In the genomic region with DNA sequence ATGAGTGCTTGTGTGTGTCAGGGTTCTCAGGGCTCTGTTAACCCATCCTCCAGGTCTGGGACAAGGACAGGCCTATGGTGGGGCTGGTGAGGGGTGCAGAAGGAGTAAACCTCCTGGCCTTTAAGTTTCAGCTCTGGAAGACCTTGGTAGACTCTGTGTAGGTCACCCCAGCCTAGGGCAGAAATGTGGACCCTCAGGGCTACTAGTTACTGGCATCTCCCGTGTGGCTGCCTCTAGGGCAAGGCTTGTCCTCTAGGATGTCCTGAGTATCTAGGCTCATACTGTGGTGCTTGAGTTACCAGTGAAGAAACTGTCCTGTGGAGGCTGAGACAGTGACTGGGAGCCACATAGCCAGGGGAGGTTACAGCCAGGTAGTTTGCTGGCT, we compare ENCODE assay signal across 9 mouse cellular contexts. TPM values are rescaled to one million over a fixed set of nuclear protein-coding genes. Genes with fewer than 3 reads are reported as not detected.
DNase-seq lines count a peak whose midpoint lies in the region; ATAC-seq and TF ChIP-seq lines count a peak whose summit lies in the region.
"Had no signal": no experiment of that assay in that cellular context is flagged by ENCODE, and none has a peak within 500 bp of the region (broad histone marks: within the 10 kb centered on the region; RNA-seq: fewer than 3 reads in every experiment).

No protein-coding gene starts in this region.

- no peak for ATAC-seq in heart, embryonic 13.5 days (ENCODE audit: extremely low read depth, insufficient number of reproducible peaks, low FRiP score, low TSS enrichment)
- no peak for ATAC-seq in lung, embryonic 16.5 days (ENCODE audit: low read depth)
- ATAC-seq in neural tube, embryonic 12.5 days (ENCODE audit: low FRiP score, low read depth): no peak

- H3K27ac ChIP-seq in heart, embryonic 13.5 days (replicated peaks): peak overlapping the region; percentile 89
- peak overlapping the region; percentile 81 for H3K27ac ChIP-seq in lung, embryonic 16.5 days (ENCODE audit: low read length)
- H3K27ac ChIP-seq in embryonic fibroblast, embryonic 13.5 days (ENCODE audit: insufficient read depth, low read length): peak overlapping the region; percentile 5; the same call in 1 of the 2 replicates
- H3K27ac ChIP-seq in neural tube, embryonic 12.5 days: no peak overlapping the region

- TF ChIP-seq POLR2A in embryonic fibroblast, embryonic 13.5 days (IDR thresholded peaks at IDR 0.05; ENCODE audit: low read depth, low read length): no peak

- WGBS in heart, embryonic 13.5 days: 44% methylated on average over 1 of the region's 1 CpGs
- 24% methylated on average over 1 of the region's 1 CpGs for WGBS in lung, embryonic 16.5 days
- 65% methylated on average over 1 of the region's 1 CpGs for WGBS in neural tube, embryonic 12.5 days

- H3K36me3 ChIP-seq in heart, embryonic 13.5 days: peaks cover 2% of the 10 kb centered on the region; the same call in 1 of the 2 replicates
- H3K36me3 ChIP-seq in lung, embryonic 16.5 days (ENCODE audit: control insufficient read depth, insufficient read depth, low read length): no peaks in the 10 kb centered on the region
- H3K36me3 ChIP-seq in neural tube, embryonic 12.5 days: 0 out of 2 replicates have a peak, but pooled peaks cover under 1% of the 10 kb centered on the region

- no peaks in the 10 kb centered on the region for H3K9me3 ChIP-seq in heart, embryonic 13.5 days
- H3K9me3 ChIP-seq in lung, embryonic 16.5 days (ENCODE audit: control insufficient read depth, low read length): no peaks in the 10 kb centered on the region
- no peaks in the 10 kb centered on the region for H3K9me3 ChIP-seq in neural tube, embryonic 12.5 days

- peak overlapping the region; percentile 49 for H3K4me2 ChIP-seq in heart, embryonic 13.5 days
- H3K4me2 ChIP-seq in lung, embryonic 16.5 days (ENCODE audit: low read depth, low read length): no peak overlapping the region
- H3K4me2 ChIP-seq in neural tube, embryonic 12.5 days (replicated peaks): peak overlapping the region; percentile 34

- H3K27me3 ChIP-seq in heart, embryonic 13.5 days (replicated peaks): no peaks in the 10 kb centered on the region
- H3K27me3 ChIP-seq in lung, embryonic 16.5 days (ENCODE audit: control insufficient read depth, insufficient read depth, low read depth, low read length): no peaks in the 10 kb centered on the region
- no peaks in the 10 kb centered on the region for H3K27me3 ChIP-seq in neural tube, embryonic 12.5 days (replicated peaks)

- intact Hi-C loops in heart, postnatal 14 days (cut with DNase I): loop anchor here (10.0 kb wide), 1 partner anchor 299 kb away; no protein-coding TSS in a partner anchor

- H3K4me1 ChIP-seq in heart, embryonic 13.5 days: peaks cover 100% of the 10 kb centered on the region
- peaks cover 80% of the 10 kb centered on the region for H3K4me1 ChIP-seq in lung, embryonic 16.5 days (replicated peaks; ENCODE audit: control insufficient read depth, insufficient read depth, low read length)
- peaks cover 61% of the 10 kb centered on the region for H3K4me1 ChIP-seq in embryonic fibroblast, embryonic 13.5 days (ENCODE audit: control insufficient read depth, insufficient read depth, low read length)
- peaks cover 89% of the 10 kb centered on the region for H3K4me1 ChIP-seq in neural tube, embryonic 12.5 days

- peak overlapping the region; percentile 68 for H3K9ac ChIP-seq in heart, embryonic 13.5 days
- H3K9ac ChIP-seq in lung, embryonic 16.5 days (ENCODE audit: low read length): peak overlapping the region; percentile 11; the same call in 1 of the 2 replicates
- H3K9ac ChIP-seq in neural tube, embryonic 12.5 days: no peak overlapping the region

- H3K4me3 ChIP-seq in heart, embryonic 13.5 days: no peak overlapping the region
- H3K4me3 ChIP-seq in lung, embryonic 16.5 days (ENCODE audit: low read length): no peak overlapping the region
- no peak overlapping the region for H3K4me3 ChIP-seq in embryonic fibroblast, embryonic 13.5 days (ENCODE audit: insufficient read depth, low read length)
- no peak overlapping the region for H3K4me3 ChIP-seq in neural tube, embryonic 12.5 days

- no peak for DNase-seq in heart, postnatal 14 days
- DNase-seq in lung, adult 18-20 months: no peak
- DNase-seq in cerebellum, adult 9-11 months: no peak
- no peak for DNase-seq in spleen, postnatal 10 days (ENCODE audit: low spot score in 2 of 2)
- DNase-seq: gastrocnemius, postnatal 14 days had no signal

- TF ChIP-seq CTCF in embryonic fibroblast, embryonic 13.5 days (IDR thresholded peaks at IDR 0.05; ENCODE audit: borderline replicate concordance, insufficient read depth, low read length): no peak

RNA-seq across cellular contexts. Expression of gene Glis2, which starts 8.9 kb away (rescaled TPM):
- polyA plus RNA-seq in heart, embryonic 13.5 days (2015; fragmentation: Nextera tagmentation; extraction: Ambion mirVana): 19.9 and 23.5 TPM in 2 replicates
- 10 to 100 TPM; 20.8 to 23.0 TPM for total RNA-seq in heart, postnatal 14 days (2021)
- polyA plus RNA-seq in lung, embryonic 16.5 days (2015; fragmentation: Nextera tagmentation; extraction: Ambion mirVana): 21.3 and 23.7 TPM in 2 replicates
- 52.2 and 64.0 TPM in 2 replicates for polyA plus RNA-seq in embryonic fibroblast, embryonic 13.5 days (2011; ENCODE audit: insufficient read length, low read depth, missing spikeins)
- 36.5 and 36.7 TPM in 2 replicates for polyA plus RNA-seq in neural tube, embryonic 12.5 days (2016; fragmentation: Nextera tagmentation; extraction: Ambion mirVana)

RNA-seq across cellular contexts. Expression of gene Pam16, which starts 21.3 kb away (rescaled TPM):
- 136 and 139 TPM in 2 replicates for polyA plus RNA-seq in heart, embryonic 13.5 days (2015; fragmentation: Nextera tagmentation; extraction: Ambion mirVana)
- total RNA-seq in heart, postnatal 14 days (2021): 100 to 1,000 TPM; 119 to 137 TPM
- polyA plus RNA-seq in lung, embryonic 16.5 days (2015; fragmentation: Nextera tagmentation; extraction: Ambion mirVana): 89.9 and 96.2 TPM in 2 replicates
- 30.5 and 33.1 TPM in 2 replicates for polyA plus RNA-seq in embryonic fibroblast, embryonic 13.5 days (2011; ENCODE audit: insufficient read length, low read depth, missing spikeins)
- 121 and 143 TPM in 2 replicates for polyA plus RNA-seq in neural tube, embryonic 12.5 days (2016; fragmentation: Nextera tagmentation; extraction: Ambion mirVana)

RNA-seq across cellular contexts. Expression of gene Vasn, which starts 36.3 kb away (rescaled TPM):
- polyA plus RNA-seq in heart, embryonic 13.5 days (2015; fragmentation: Nextera tagmentation; extraction: Ambion mirVana): 15.2 and 15.8 TPM in 2 replicates
- total RNA-seq in heart, postnatal 14 days (2021): 10 to 100 TPM; 12.1 to 14.7 TPM
- polyA plus RNA-seq in lung, embryonic 16.5 days (2015; fragmentation: Nextera tagmentation; extraction: Ambion mirVana): 28.5 and 30.4 TPM in 2 replicates
- polyA plus RNA-seq in embryonic fibroblast, embryonic 13.5 days (2011; ENCODE audit: insufficient read length, low read depth, missing spikeins): 72.1 and 79.5 TPM in 2 replicates
- polyA plus RNA-seq in neural tube, embryonic 12.5 days (2016; fragmentation: Nextera tagmentation; extraction: Ambion mirVana): 10.9 and 11.3 TPM in 2 replicates

RNA-seq across cellular contexts. Expression of gene Dnaja3, which starts 36.3 kb away (rescaled TPM):
- 65.6 and 72.5 TPM in 2 replicates for polyA plus RNA-seq in heart, embryonic 13.5 days (2015; fragmentation: Nextera tagmentation; extraction: Ambion mirVana)
- total RNA-seq in heart, postnatal 14 days (2021): 100 to 1,000 TPM; 121 to 123 TPM
- 61.3 and 61.9 TPM in 2 replicates for polyA plus RNA-seq in lung, embryonic 16.5 days (2015; fragmentation: Nextera tagmentation; extraction: Ambion mirVana)
- polyA plus RNA-seq in embryonic fibroblast, embryonic 13.5 days (2011; ENCODE audit: insufficient read length, low read depth, missing spikeins): 39.7 and 47.6 TPM in 2 replicates
- 51.5 and 56.4 TPM in 2 replicates for polyA plus RNA-seq in neural tube, embryonic 12.5 days (2016; fragmentation: Nextera tagmentation; extraction: Ambion mirVana)

RNA-seq across cellular contexts. Expression of gene Tfap4, which starts 43.8 kb away (rescaled TPM):
- 6.3 and 7.7 TPM in 2 replicates for polyA plus RNA-seq in heart, embryonic 13.5 days (2015; fragmentation: Nextera tagmentation; extraction: Ambion mirVana)
- total RNA-seq in heart, postnatal 14 days (2021): 1 to 10 TPM; 3.0 to 3.1 TPM
- polyA plus RNA-seq in lung, embryonic 16.5 days (2015; fragmentation: Nextera tagmentation; extraction: Ambion mirVana): 13.2 and 15.5 TPM in 2 replicates
- polyA plus RNA-seq in embryonic fibroblast, embryonic 13.5 days (2011; ENCODE audit: insufficient read length, low read depth, missing spikeins): 3.4 and 6.9 TPM in 2 replicates
- 13.5 and 14.2 TPM in 2 replicates for polyA plus RNA-seq in neural tube, embryonic 12.5 days (2016; fragmentation: Nextera tagmentation; extraction: Ambion mirVana)
